ENCODE assay signal across 9 mouse cellular contexts in the genomic region with DNA sequence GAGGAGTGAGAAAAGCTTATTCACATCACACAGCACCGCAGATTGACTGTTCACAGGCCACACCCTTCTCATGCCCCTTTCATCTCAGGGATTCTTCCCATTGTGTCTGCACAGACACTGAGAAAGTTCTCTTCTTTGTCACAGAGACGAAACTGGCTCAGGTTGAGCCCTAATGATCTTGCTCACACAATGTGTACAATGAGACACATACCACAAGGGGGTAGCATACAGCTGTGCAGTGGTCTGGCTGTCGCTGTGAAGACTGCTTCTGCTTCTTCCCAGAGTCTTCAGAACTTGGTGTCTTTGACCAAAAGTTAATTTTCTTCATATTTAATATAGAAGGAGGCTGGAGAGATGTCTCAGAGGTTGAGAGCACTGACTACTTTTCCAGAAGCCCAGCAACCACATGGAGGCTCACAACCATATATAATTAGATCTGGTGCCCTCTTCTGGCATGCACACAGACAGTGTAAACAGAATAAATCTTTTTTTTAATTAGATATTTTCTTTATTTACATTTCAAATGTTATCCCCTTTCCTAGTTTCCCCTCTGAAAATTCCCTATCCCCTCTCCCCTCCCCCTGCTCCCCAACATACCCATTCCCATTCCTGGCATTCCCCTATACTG. TPM values are rescaled to one million over a fixed set of nuclear protein-coding genes. Genes with fewer than 3 reads are reported as not detected.
A peak's percentile ranks its signal among the peaks of the same experiment; 100 is the strongest.
DNase-seq lines count a peak whose midpoint lies in the region; ATAC-seq lines count a peak whose summit lies in the region.
"Had no signal": no experiment of that assay in that cellular context is flagged by ENCODE, and none has a peak within 500 bp of the region (broad histone marks: within the 10 kb centered on the region; RNA-seq: fewer than 3 reads in every experiment).

No protein-coding gene starts in this region.

- no peaks in the 10 kb centered on the region for H3K36me3 ChIP-seq in kidney, embryonic 16.5 days (ENCODE audit: insufficient read depth, low read length)
- H3K36me3 ChIP-seq in kidney, embryonic 14.5 days (ENCODE audit: control insufficient read depth, insufficient read depth, low read length): no peaks in the 10 kb centered on the region
- no peaks in the 10 kb centered on the region for H3K36me3 ChIP-seq in embryonic facial prominence, embryonic 14.5 days (ENCODE audit: control insufficient read depth, insufficient read depth, low read length)
- no peaks in the 10 kb centered on the region for H3K36me3 ChIP-seq in neural tube, embryonic 15.5 days

- H3K4me2 ChIP-seq in kidney, embryonic 16.5 days (replicated peaks; ENCODE audit: low read depth, low read length): no peak overlapping the region
- no peak overlapping the region for H3K4me2 ChIP-seq in kidney, embryonic 14.5 days (replicated peaks; ENCODE audit: low read depth, low read length)
- no peak overlapping the region for H3K4me2 ChIP-seq in embryonic facial prominence, embryonic 14.5 days (ENCODE audit: low read depth, low read length)
- H3K4me2 ChIP-seq in neural tube, embryonic 15.5 days: no peak overlapping the region

- peak; percentile 19 for DNase-seq in Muller cell, postnatal 12 days (ENCODE audit: inconsistent ontology term)
- peak; percentile 2 for DNase-seq in embryonic facial prominence, embryonic 14.5 days (ENCODE audit: low spot score)
- peak; percentile 2 to 3 for DNase-seq in layer of hippocampus, postnatal 36 days
- DNase-seq in right cerebral cortex, adult 2 months (ENCODE audit: low spot score in 2 of 2): peak; percentile 22 to 34
- no peak for DNase-seq in gastrocnemius, adult 8-10 months (ENCODE audit: low spot score in 2 of 2)

- no peaks in the 10 kb centered on the region for H3K9me3 ChIP-seq in kidney, embryonic 16.5 days (ENCODE audit: low read length)
- no peaks in the 10 kb centered on the region for H3K9me3 ChIP-seq in kidney, embryonic 14.5 days (ENCODE audit: control insufficient read depth, low read length)
- no peaks in the 10 kb centered on the region for H3K9me3 ChIP-seq in embryonic facial prominence, embryonic 14.5 days (ENCODE audit: control insufficient read depth, low read length)
- H3K9me3 ChIP-seq in neural tube, embryonic 15.5 days (replicated peaks): no peaks in the 10 kb centered on the region

- H3K27me3 ChIP-seq in kidney, embryonic 16.5 days (ENCODE audit: insufficient read depth, low read length): no peaks in the 10 kb centered on the region
- H3K27me3 ChIP-seq in kidney, embryonic 14.5 days (ENCODE audit: control insufficient read depth, insufficient read depth, low read length): no peaks in the 10 kb centered on the region
- H3K27me3 ChIP-seq in embryonic facial prominence, embryonic 14.5 days (replicated peaks; ENCODE audit: control insufficient read depth, insufficient read depth, low read length): no peaks in the 10 kb centered on the region
- H3K27me3 ChIP-seq in neural tube, embryonic 15.5 days (replicated peaks): no peaks in the 10 kb centered on the region

- H3K27ac ChIP-seq in kidney, embryonic 16.5 days (ENCODE audit: low read length): no peak overlapping the region
- H3K27ac ChIP-seq in kidney, embryonic 14.5 days (ENCODE audit: low read depth, low read length): no peak overlapping the region
- no peak overlapping the region for H3K27ac ChIP-seq in embryonic facial prominence, embryonic 14.5 days (replicated peaks; ENCODE audit: low read depth, low read length)
- H3K27ac ChIP-seq in neural tube, embryonic 15.5 days (replicated peaks): no peak overlapping the region
- H3K27ac ChIP-seq: macrophage had no signal

- H3K9ac ChIP-seq in kidney, embryonic 16.5 days (replicated peaks; ENCODE audit: low read length): no peak overlapping the region
- no peak overlapping the region for H3K9ac ChIP-seq in kidney, embryonic 14.5 days (ENCODE audit: low read depth, low read length)
- H3K9ac ChIP-seq in embryonic facial prominence, embryonic 14.5 days (ENCODE audit: low read depth, low read length): no peak overlapping the region
- no peak overlapping the region for H3K9ac ChIP-seq in neural tube, embryonic 15.5 days (replicated peaks)

- no peak overlapping the region for H3K4me3 ChIP-seq in kidney, embryonic 16.5 days (ENCODE audit: low read length)
- no peak overlapping the region for H3K4me3 ChIP-seq in kidney, embryonic 14.5 days (ENCODE audit: low read length)
- no peak overlapping the region for H3K4me3 ChIP-seq in embryonic facial prominence, embryonic 14.5 days (ENCODE audit: low read depth, low read length)
- H3K4me3 ChIP-seq in neural tube, embryonic 15.5 days (replicated peaks): no peak overlapping the region

- 27% methylated on average over 3 of the region's 3 CpGs for WGBS in kidney, embryonic 16.5 days
- 32% methylated on average over 3 of the region's 3 CpGs for WGBS in kidney, embryonic 14.5 days
- WGBS in embryonic facial prominence, embryonic 14.5 days: 26% methylated on average over 3 of the region's 3 CpGs
- WGBS in neural tube, embryonic 15.5 days: 29% methylated on average over 3 of the region's 3 CpGs

- ATAC-seq in kidney, embryonic 16.5 days (ENCODE audit: low FRiP score, low TSS enrichment): peak; percentile 54; the same call in 1 of the 2 replicates
- ATAC-seq in kidney, embryonic 14.5 days (ENCODE audit: low FRiP score, low TSS enrichment): no peak
- no peak for ATAC-seq in embryonic facial prominence, embryonic 14.5 days (ENCODE audit: low read depth)
- ATAC-seq in neural tube, embryonic 15.5 days (ENCODE audit: low FRiP score): no peak

- no peaks in the 10 kb centered on the region for H3K4me1 ChIP-seq in kidney, embryonic 16.5 days (ENCODE audit: insufficient read depth, low read length)
- H3K4me1 ChIP-seq in kidney, embryonic 14.5 days (ENCODE audit: control insufficient read depth, insufficient read depth, low read length): no peaks in the 10 kb centered on the region
- H3K4me1 ChIP-seq in embryonic facial prominence, embryonic 14.5 days (ENCODE audit: control insufficient read depth, insufficient read depth, low read length): no peaks in the 10 kb centered on the region
- no peaks in the 10 kb centered on the region for H3K4me1 ChIP-seq in neural tube, embryonic 15.5 days

RNA-seq across cellular contexts. Expression of gene Lair1, which starts 36.1 kb away (rescaled TPM):
- polyA plus RNA-seq in kidney, embryonic 16.5 days (2015; fragmentation: Nextera tagmentation; extraction: Ambion mirVana): 0.90 and 1.4 TPM in 2 replicates
- 0.63 and 1.4 TPM in 2 replicates for polyA plus RNA-seq in kidney, embryonic 14.5 days (2014; fragmentation: Nextera tagmentation; extraction: Ambion mirVana)
- polyA plus RNA-seq in embryonic facial prominence, embryonic 14.5 days (2014; fragmentation: Nextera tagmentation; extraction: Ambion mirVana): 0.63 and 0.79 TPM in 2 replicates
- 1 to 10 TPM; 3.8 to 7.5 TPM for total RNA-seq in layer of hippocampus, postnatal 36 days (2021)
- polyA plus RNA-seq in neural tube, embryonic 15.5 days (2015; fragmentation: Nextera tagmentation; extraction: Ambion mirVana): 3.5 and 4.6 TPM in 2 replicates
- under 1 TPM in 3 of 4 experiments, not detected in 1; 0.21 to 0.43 (median 0.41) TPM for total RNA-seq in gastrocnemius, adult 8-10 months (2022)

Comparison
In these comparisons a context has a peak if more than half of its experiments do, and no peak if none do; other contexts are left out.
1. DNase-seq: peak in Muller cell, postnatal 12 days (single experiment), embryonic facial prominence, embryonic 14.5 days (single experiment), layer of hippocampus, postnatal 36 days (2 of 2) and right cerebral cortex, adult 2 months (2 of 2); none in gastrocnemius, adult 8-10 months (0 of 2).